Mouse (Mus musculus) G1E (cell line): ENCODE measurements around the gene Commd1. TPM values are rescaled to one million over a fixed set of nuclear protein-coding genes. Genes with fewer than 3 reads are reported as not detected.
A peak's percentile ranks its signal among the peaks of the same experiment; 100 is the strongest.

ENCODE experiments used
- ATAC-seq: 2 replicates; pipeline ENCODE4 v1.8.0; 2016; ENCODE audit warnings: mild to moderate bottlenecking; ENCODE audit not compliant: insufficient number of reproducible peaks, poor library complexity, low FRiP score, severe bottlenecking; ENCODE audit errors: extremely low read depth
- DNase-seq: peaks from one replicate; pipeline ENCODE4 v3.0.0; 2012; ENCODE audit warnings: low spot score
- H3K27me3 ChIP-seq: 2 replicates; pipeline ENCODE4 v1.6.1; 2012; ENCODE audit warnings: mild to moderate bottlenecking, low read length, inconsistent platforms; ENCODE audit not compliant: insufficient read depth
- H3K36me3 ChIP-seq: replicated peaks from 2 replicates; pipeline ENCODE3; 2012; ENCODE audit warnings: mild to moderate bottlenecking, inconsistent platforms
- H3K4me1 ChIP-seq: 2 replicates; pipeline ENCODE4 v1.6.1; 2012; ENCODE audit warnings: low read depth, low read length, inconsistent platforms, mixed read lengths; ENCODE audit not compliant: insufficient read depth
- H3K4me3 ChIP-seq: 2 replicates; pipeline ENCODE4 v1.5.1; 2012; ENCODE audit warnings: low read depth, mild to moderate bottlenecking, inconsistent platforms, low read length, moderate library complexity, mixed read lengths
- H3K9me3 ChIP-seq: replicated peaks from 2 replicates; pipeline ENCODE4 v1.6.1; 2012; ENCODE audit warnings: inconsistent platforms
- CTCF ChIP-seq: IDR thresholded peaks from 2 replicates; pipeline ENCODE4 v1.5.1; 2012; ENCODE audit warnings: low read depth, low read length, inconsistent platforms, mixed read lengths
- GATA1 ChIP-seq: IDR thresholded peaks from 2 replicates; pipeline ENCODE4 v1.6.1; 2012; ENCODE audit warnings: borderline replicate concordance, low read length, inconsistent platforms, mixed read lengths
- GATA2 ChIP-seq: IDR thresholded peaks from 2 replicates; pipeline ENCODE4 v1.6.1; 2012; ENCODE audit warnings: low read depth, low read length, inconsistent platforms, borderline replicate concordance
- POLR2AphosphoS5 ChIP-seq: IDR thresholded peaks from 2 replicates; pipeline ENCODE4 v1.6.1; 2012; ENCODE audit warnings: low read depth, low read length, inconsistent platforms; ENCODE audit not compliant: insufficient replicate concordance
- TAL1 ChIP-seq: conservative IDR thresholded peaks from 2 replicates; pipeline ENCODE4 v1.6.1; 2012; ENCODE audit warnings: low read depth, low read length, inconsistent platforms, mixed read lengths
- polyA plus RNA-seq: library from polyadenylated mRNA; stranded (reverse); fragments of >175 nt; gene quantifications from 2 replicates; pipeline ENCODE4 v1.2.3, GENCODE M21; 2012
- total RNA-seq, 2 experiments: library from RNA; stranded (forward) in 1 of 2; stranded (reverse) in 1 of 2; fragments of 200-1000 nt in 1 of 2; fragments of >200 nt in 1 of 2; fragmentation: Nextera tagmentation in 1 of 2; gene quantifications; 2 replicates each; pipeline ENCODE4 v1.2.3; 2014 to 2017

Gene Commd1
- total and polyA plus RNA-seq, 3 experiments: 34.1 to 93.9 (median 74.4) TPM

DNA sequence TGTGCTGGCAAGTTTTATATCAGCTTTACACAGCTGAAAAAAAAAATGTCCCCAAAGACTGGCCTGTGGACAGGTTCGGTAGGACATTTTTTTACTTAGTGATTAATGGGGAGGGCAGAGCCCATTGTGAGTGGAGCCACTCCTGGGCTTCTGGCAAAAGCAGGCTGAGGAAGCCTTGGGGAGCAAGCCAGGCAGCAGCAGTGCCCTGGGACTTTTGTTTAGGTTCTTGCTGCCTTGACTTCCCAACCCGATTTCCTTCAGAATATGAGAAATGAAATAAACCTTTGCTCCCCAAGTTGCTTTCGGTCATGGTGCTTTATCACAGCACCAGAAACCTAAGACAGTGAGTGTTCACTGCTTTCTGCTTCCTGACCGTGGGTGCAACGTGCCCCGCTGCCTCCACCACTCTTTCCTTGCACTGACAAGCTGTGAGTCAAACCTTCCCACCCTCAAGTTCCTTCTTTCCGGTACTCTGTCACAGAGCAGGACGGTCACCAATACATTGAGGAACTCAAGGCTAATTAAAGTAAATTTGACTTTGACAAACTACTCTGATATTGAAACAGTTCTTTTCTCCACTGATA is 53.5 kb downstream of the Commd1 start:
- Histone ChIP-seq H3K36me3 (peaks cover 28% of the 10 kb centered on the region), H3K9me3 (no peaks in the 10 kb centered on the region), H3K4me1 (peaks cover 30% of the 10 kb centered on the region), H3K4me3 (no peak overlapping the region), H3K27me3 (no peaks in the 10 kb centered on the region)
- no peak for DNase-seq
- ATAC-seq: no peak
- no peak for TF ChIP-seq POLR2AphosphoS5
- no peak for TF ChIP-seq CTCF
- no peak for TF ChIP-seq TAL1
- TF ChIP-seq GATA2: no peak

DNA sequence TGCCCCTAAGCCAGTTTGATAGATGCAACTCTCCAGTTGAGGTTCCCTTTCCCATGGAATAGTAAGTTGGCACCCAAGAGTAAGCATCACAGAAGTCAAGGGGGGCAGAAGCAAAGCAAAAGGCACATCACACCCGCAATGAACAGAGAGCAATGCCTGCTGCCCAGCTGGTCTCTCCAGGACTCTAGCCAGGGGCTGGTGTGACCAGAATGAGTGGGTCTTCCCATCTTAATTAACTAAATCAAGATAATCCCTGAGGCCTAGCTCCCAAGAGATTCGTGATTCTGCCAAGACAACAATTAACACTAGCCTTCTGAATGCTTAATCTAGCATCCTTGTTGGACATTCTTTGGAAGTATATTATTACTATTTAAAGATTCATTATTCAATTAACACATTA is 58.6 kb downstream of the Commd1 start:
- DNase-seq (no peak), ATAC-seq (no peak)
- peaks cover 16% of the 10 kb centered on the region for H3K36me3 ChIP-seq
- H3K27me3 ChIP-seq: no peaks in the 10 kb centered on the region
- TF ChIP-seq TAL1 (no peak), GATA2 (no peak), CTCF (no peak), POLR2AphosphoS5 (no peak), GATA1 (no peak)
- no peak overlapping the region for H3K4me3 ChIP-seq
- peaks cover 2% of the 10 kb centered on the region; the same call in 1 of the 2 replicates for H3K4me1 ChIP-seq
- no peaks in the 10 kb centered on the region for H3K9me3 ChIP-seq

DNA sequence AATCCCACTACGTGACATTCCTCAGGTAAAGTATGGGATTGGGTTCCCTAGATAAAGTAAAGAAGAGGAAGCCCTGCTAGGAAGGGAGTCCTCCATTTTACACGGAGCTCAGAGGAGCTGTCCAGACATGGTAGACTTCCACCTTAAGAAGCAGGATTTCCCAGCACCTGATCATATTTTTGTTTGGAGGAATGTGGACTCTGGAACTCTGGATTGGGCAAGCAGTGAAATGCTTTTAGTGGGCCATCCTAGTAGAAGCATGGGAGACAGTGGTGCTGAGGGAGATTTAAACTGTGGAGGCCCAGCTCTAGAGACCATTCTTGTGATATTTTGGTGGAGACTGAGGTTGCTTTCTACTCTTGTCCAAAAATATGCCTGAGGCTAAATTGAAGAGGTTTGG is 59.6 kb downstream of the Commd1 start:
- Histone ChIP-seq H3K4me1 (peaks cover 2% of the 10 kb centered on the region; the same call in 1 of the 2 replicates), H3K27me3 (no peaks in the 10 kb centered on the region), H3K4me3 (no peak overlapping the region), H3K9me3 (no peaks in the 10 kb centered on the region), H3K36me3 (peaks cover 15% of the 10 kb centered on the region)
- ATAC-seq (no peak), DNase-seq (no peak)
- TF ChIP-seq GATA2 (no peak), POLR2AphosphoS5 (no peak), CTCF (no peak), TAL1 (no peak), GATA1 (no peak)

DNA sequence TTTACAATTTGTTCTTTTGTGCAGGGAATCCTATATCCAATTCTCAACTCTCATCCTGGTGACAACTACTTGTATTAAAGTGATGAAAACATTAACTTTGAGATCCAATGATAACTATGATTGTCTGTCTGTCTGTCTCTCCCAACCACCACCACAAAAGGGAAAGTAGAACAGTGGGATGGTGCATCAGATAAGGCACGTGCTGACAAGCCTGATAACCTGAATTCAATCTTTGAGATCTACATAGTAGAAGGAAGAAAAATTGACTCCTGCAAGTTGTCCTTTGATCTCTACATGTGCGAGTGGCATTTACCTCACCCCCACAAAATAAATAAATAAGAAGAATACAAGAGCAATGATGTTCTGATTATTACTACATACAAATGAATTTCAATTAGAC is 62.8 kb downstream of the Commd1 start:
- no peaks in the 10 kb centered on the region for H3K9me3 ChIP-seq
- no peak overlapping the region for H3K4me3 ChIP-seq
- no peaks in the 10 kb centered on the region for H3K27me3 ChIP-seq
- DNase-seq (no peak), ATAC-seq (no peak)
- peaks cover 18% of the 10 kb centered on the region for H3K36me3 ChIP-seq
- TF ChIP-seq POLR2AphosphoS5 (no peak), GATA1 (no peak), CTCF (no peak), GATA2 (no peak), TAL1 (no peak)
- peaks cover 2% of the 10 kb centered on the region; the same call in 1 of the 2 replicates for H3K4me1 ChIP-seq

DNA sequence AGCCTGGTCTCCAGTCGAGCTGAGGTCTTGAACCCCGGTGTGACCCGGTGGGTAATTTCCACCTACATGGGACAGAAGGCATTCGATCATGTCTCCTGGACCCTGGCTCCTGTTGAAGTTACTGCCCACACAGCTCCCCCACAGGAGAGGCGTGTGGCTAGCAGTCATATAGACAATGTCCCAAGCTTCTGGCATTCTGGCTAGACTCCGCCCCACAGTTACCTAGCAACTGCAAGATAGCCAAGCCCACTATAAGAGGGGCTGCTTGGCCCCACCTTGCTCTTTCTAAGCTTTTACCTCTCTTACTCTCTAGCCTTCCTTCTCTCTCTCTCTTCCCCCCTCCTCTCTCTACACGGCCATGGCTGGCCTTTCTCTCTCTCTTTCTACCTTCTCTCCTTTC is 64.4 kb downstream of the Commd1 start:
- Histone ChIP-seq H3K36me3 (peaks cover 25% of the 10 kb centered on the region), H3K27me3 (no peaks in the 10 kb centered on the region), H3K4me3 (no peak overlapping the region), H3K4me1 (peaks cover 9% of the 10 kb centered on the region), H3K9me3 (no peaks in the 10 kb centered on the region)
- TF ChIP-seq POLR2AphosphoS5 (no peak), TAL1 (no peak), CTCF (no peak), GATA1 (no peak), GATA2 (no peak)
- DNase-seq (no peak), ATAC-seq (no peak)

DNA sequence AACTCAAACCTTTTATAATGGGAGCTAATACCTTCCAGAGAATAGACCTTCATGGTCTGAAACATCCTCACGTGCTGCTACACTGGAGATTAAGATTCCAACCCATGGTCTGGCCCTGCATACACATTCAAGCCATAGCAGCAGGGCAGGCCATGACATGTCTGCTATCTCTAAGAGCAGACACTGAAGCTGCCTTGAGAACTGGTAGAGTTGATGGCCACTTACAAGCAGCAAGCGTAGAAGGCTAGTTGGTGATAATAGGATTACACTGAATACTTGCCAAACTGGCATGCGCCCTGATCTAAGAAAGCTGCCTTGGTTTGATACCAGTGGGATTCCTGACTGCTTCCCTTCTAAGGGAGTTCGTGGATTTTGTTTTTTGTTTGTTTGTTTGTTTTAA is 68.4 kb downstream of the Commd1 start:
- Histone ChIP-seq H3K4me1 (peaks cover 7% of the 10 kb centered on the region), H3K36me3 (peaks cover 27% of the 10 kb centered on the region), H3K27me3 (no peaks in the 10 kb centered on the region), H3K4me3 (no peak overlapping the region), H3K9me3 (no peaks in the 10 kb centered on the region)
- DNase-seq: no peak
- ATAC-seq: peak; percentile 22; the same call in 1 of the 2 replicates
- no peak for TF ChIP-seq CTCF
- no peak; the same call in 1 of the 2 replicates for TF ChIP-seq TAL1
- TF ChIP-seq POLR2AphosphoS5: no peak
- no peak for TF ChIP-seq GATA2
- no peak for TF ChIP-seq GATA1
